Mouse (Mus musculus) CH12.LX (cell line): Measurements from ENCODE around the gene Klc1. TPM values are rescaled to one million over a fixed set of nuclear protein-coding genes. Genes with fewer than 3 reads are reported as not detected.
A peak's percentile ranks its signal among the peaks of the same experiment; 100 is the strongest.

Experiments used
- DNase-seq: peaks from one replicate; pipeline ENCODE4 v3.0.0-alpha.2; 2013; ENCODE audit errors: extremely low read depth
- H3K27ac ChIP-seq: 2 replicates; pipeline ENCODE4 v1.5.1; 2012; ENCODE audit warnings: low read depth, mild to moderate bottlenecking, control low read depth, moderate library complexity; ENCODE audit not compliant: insufficient read depth
- H3K27me3 ChIP-seq: replicated peaks from 2 replicates; pipeline ENCODE3; 2012; ENCODE audit warnings: inconsistent platforms
- H3K36me3 ChIP-seq, 2 experiments: replicated peaks in 1 of 2; 2 replicates each; pipeline versions ENCODE3 to v1.6.1; 2012; ENCODE audit warnings: inconsistent platforms in 1 of 2, low read length in 1 of 2, mild to moderate bottlenecking in 1 of 2, mixed read lengths in 1 of 2, moderate library complexity in 1 of 2; ENCODE audit not compliant: control insufficient read depth in 1 of 2, insufficient read depth in 1 of 2
- H3K4me1 ChIP-seq, 2 experiments: 2 replicates each; pipeline ENCODE4 v1.6.1; 2012; ENCODE audit warnings: inconsistent platforms in 1 of 2, moderate library complexity in 1 of 2; ENCODE audit not compliant: insufficient read depth in 2 of 2, control insufficient read depth in 1 of 2
- H3K4me2 ChIP-seq: 2 replicates; pipeline ENCODE4 v1.6.1; 2012; ENCODE audit warnings: low read depth, mild to moderate bottlenecking, control low read depth; ENCODE audit not compliant: poor library complexity, insufficient read depth, severe bottlenecking
- H3K4me3 ChIP-seq, 3 experiments: fragments of 150-350 bp in 1 of 3; sonication (generic) in 1 of 3; replicated peaks in 1 of 3; 2 replicates each; pipeline versions ENCODE3 to v1.5.1; 2011 to 2012; ENCODE audit warnings: low read depth in 2 of 3, low read length in 2 of 3, mild to moderate bottlenecking in 2 of 3, moderate library complexity in 2 of 3, control low read depth in 1 of 3, improper control_type of control experiment in 1 of 3, inconsistent platforms in 1 of 3, mixed read lengths in 1 of 3; ENCODE audit not compliant: poor library complexity in 1 of 3
- H3K79me2 ChIP-seq: replicated peaks from 2 replicates; pipeline ENCODE4 v1.6.1; 2012; ENCODE audit warnings: mild to moderate bottlenecking, moderate library complexity; ENCODE audit not compliant: control insufficient read depth, poor library complexity, insufficient read depth, severe bottlenecking; ENCODE audit errors: extremely low read depth
- H3K9ac ChIP-seq: 2 replicates; pipeline ENCODE4 v1.6.1; 2012; ENCODE audit warnings: low read depth, mild to moderate bottlenecking, control low read depth, moderate library complexity; ENCODE audit not compliant: insufficient read depth
- H3K9me3 ChIP-seq: replicated peaks from 2 replicates; pipeline ENCODE3; 2012; ENCODE audit warnings: low read length, inconsistent platforms, mixed read lengths
- CHD1 ChIP-seq: IDR thresholded peaks from 2 replicates; pipeline ENCODE4 v1.6.1; 2012; ENCODE audit warnings: low read depth, low read length, improper control_type of control experiment, inconsistent platforms
- ETS1 ChIP-seq: conservative IDR thresholded peaks from 2 replicates; pipeline ENCODE4 v1.6.1; 2012; ENCODE audit warnings: low read depth, mild to moderate bottlenecking, inconsistent platforms, low read length, improper control_type of control experiment, moderate library complexity
- GABPA ChIP-seq: IDR thresholded peaks from 2 replicates; pipeline ENCODE4 v1.6.1; 2012; ENCODE audit warnings: low read depth, low read length, improper control_type of control experiment, inconsistent platforms; ENCODE audit not compliant: insufficient replicate concordance
- HCFC1 ChIP-seq: IDR thresholded peaks from 2 replicates; pipeline ENCODE4 v1.6.1; 2012; ENCODE audit warnings: low read depth, mild to moderate bottlenecking, inconsistent platforms, low read length, improper control_type of control experiment
- IRF4 ChIP-seq: IDR thresholded peaks from 2 replicates; pipeline ENCODE4 v1.6.1; 2014; ENCODE audit warnings: low read depth, mild to moderate bottlenecking, inconsistent platforms, low read length, improper control_type of control experiment
- JUN ChIP-seq: IDR thresholded peaks from 2 replicates; pipeline ENCODE4 v1.6.1; 2011; ENCODE audit warnings: low read depth, mild to moderate bottlenecking, low read length, improper control_type of control experiment, moderate library complexity; ENCODE audit not compliant: insufficient read depth
- JUND ChIP-seq: conservative IDR thresholded peaks from 2 replicates; pipeline ENCODE4 v1.6.1; 2011; ENCODE audit warnings: low read depth, low read length, improper control_type of control experiment
- MAX ChIP-seq: IDR thresholded peaks from 2 replicates; pipeline ENCODE4 v1.6.1; 2011; ENCODE audit warnings: low read length, improper control_type of control experiment
- MAZ ChIP-seq: IDR thresholded peaks from 2 replicates; pipeline ENCODE4 v1.6.1; 2012; ENCODE audit warnings: low read depth, mild to moderate bottlenecking, inconsistent platforms, low read length, improper control_type of control experiment, moderate library complexity
- NRF1 ChIP-seq: IDR thresholded peaks from 2 replicates; pipeline ENCODE4 v1.6.1; 2014; ENCODE audit warnings: low read depth, mild to moderate bottlenecking, inconsistent platforms, low read length, improper control_type of control experiment, moderate library complexity
- POLR2AphosphoS2 ChIP-seq: IDR thresholded peaks from 2 replicates; pipeline ENCODE4 v1.6.1; 2011; ENCODE audit warnings: low read depth, low read length, improper control_type of control experiment
- SMC3 ChIP-seq: IDR thresholded peaks from 2 replicates; pipeline ENCODE4 v1.6.1; 2011; ENCODE audit warnings: low read depth, low read length, improper control_type of control experiment
- TCF12 ChIP-seq: IDR thresholded peaks from 2 replicates; pipeline ENCODE4 v1.6.1; 2014; ENCODE audit warnings: low read depth, mild to moderate bottlenecking, inconsistent platforms, low read length, improper control_type of control experiment
- USF1 ChIP-seq: IDR thresholded peaks from 2 replicates; pipeline ENCODE4 v1.6.1; 2014; ENCODE audit warnings: low read depth, mild to moderate bottlenecking, inconsistent platforms, low read length, improper control_type of control experiment
- USF2 ChIP-seq: conservative IDR thresholded peaks from 2 replicates; pipeline ENCODE4 v1.6.1; 2011; ENCODE audit warnings: low read depth, low read length, improper control_type of control experiment
- ZKSCAN1 ChIP-seq: IDR thresholded peaks from 2 replicates; pipeline ENCODE4 v1.6.1; 2012; ENCODE audit warnings: low read depth, inconsistent platforms, low read length, improper control_type of control experiment, borderline replicate concordance
- dilution Hi-C: fragments of 300-500 bp; cut with MboI; formaldehyde crosslinking; loops from 2 replicates; pipeline ENCODE4 v1.14.3; 2020; ENCODE audit warnings: low sequenced_read_pairs; ENCODE audit not compliant: extremely low pct_unique_long_range_greater_than_20kb, extremely low pct_ligation_motif_present
- in situ Hi-C: fragments of 300-500 bp; cut with MboI; formaldehyde crosslinking; loops from 3 replicates; pipeline ENCODE4 v1.14.3; 2019; ENCODE audit warnings: low sequenced_read_pairs, low pct_ligation_motif_present, low pct_unique_long_range_greater_than_20kb, mixed read lengths
- polyA plus RNA-seq: library from polyadenylated mRNA; unstranded; fragments of >175 nt; gene quantifications from 2 replicates; pipeline ENCODE4 v1.2.1, GENCODE M21; 2012; ENCODE audit warnings: low read depth; ENCODE audit not compliant: insufficient read length
- total RNA-seq, 2 experiments: library from RNA; depleted of rRNA; stranded (reverse); fragments of 300-350 nt in 1 of 2; fragments of >200 nt in 1 of 2; gene quantifications; 2 replicates each; pipeline ENCODE4 v1.2.3; 2012 to 2014

The Klc1 gene
- total and polyA plus RNA-seq, 3 experiments = 45.6 to 77.0 (median 55.1) TPM

DNA sequence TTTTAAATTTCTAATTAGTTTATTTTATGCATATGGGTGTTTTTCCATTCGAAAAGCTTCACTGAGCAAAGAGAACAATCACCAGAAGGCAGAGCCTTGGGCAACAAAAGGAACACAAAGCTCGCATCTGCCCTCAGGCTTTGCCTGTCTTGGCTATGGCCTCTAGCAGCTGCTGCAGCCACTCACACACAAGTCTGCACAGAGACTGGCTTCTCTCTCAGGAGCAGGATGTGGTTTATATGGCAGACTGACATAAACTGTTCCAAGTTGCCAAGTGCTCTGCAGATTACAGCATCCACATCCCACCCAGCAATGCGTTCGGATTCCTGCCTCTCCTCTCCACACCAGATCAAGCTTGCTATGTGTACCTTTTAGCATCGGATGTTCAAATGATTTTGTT, 93.1 kb downstream of the Klc1 start:
- H3K9me3 ChIP-seq = peaks cover 3% of the 10 kb centered on the region
- no peaks in the 10 kb centered on the region for H3K79me2 ChIP-seq
- H3K27ac ChIP-seq = no peak overlapping the region
- no peak overlapping the region for H3K4me2 ChIP-seq
- no peak overlapping the region for H3K4me3 ChIP-seq
- no peak overlapping the region for H3K9ac ChIP-seq
- H3K36me3 ChIP-seq = no peaks in the 10 kb centered on the region
- in situ Hi-C loops (loop anchor here (10.0 kb wide), 1 partner anchor 107 kb away; no protein-coding TSS in a partner anchor), dilution Hi-C loops (no loop called here)
- H3K4me1 ChIP-seq = peaks cover 3 to 21% of the 10 kb centered on the region in 2 experiments
- DNase-seq = no peak
- no peak for TF ChIP-seq CHD1
- TF ChIP-seq TCF12 = no peak
- TF ChIP-seq IRF4 = no peak
- TF ChIP-seq SMC3 = no peak
- no peak for TF ChIP-seq ZKSCAN1
- TF ChIP-seq MAX = no peak
- TF ChIP-seq USF1 = no peak
- TF ChIP-seq NRF1 = no peak
- TF ChIP-seq, all 38 proteins: peak for 0
- H3K27me3 ChIP-seq = no peaks in the 10 kb centered on the region

DNA sequence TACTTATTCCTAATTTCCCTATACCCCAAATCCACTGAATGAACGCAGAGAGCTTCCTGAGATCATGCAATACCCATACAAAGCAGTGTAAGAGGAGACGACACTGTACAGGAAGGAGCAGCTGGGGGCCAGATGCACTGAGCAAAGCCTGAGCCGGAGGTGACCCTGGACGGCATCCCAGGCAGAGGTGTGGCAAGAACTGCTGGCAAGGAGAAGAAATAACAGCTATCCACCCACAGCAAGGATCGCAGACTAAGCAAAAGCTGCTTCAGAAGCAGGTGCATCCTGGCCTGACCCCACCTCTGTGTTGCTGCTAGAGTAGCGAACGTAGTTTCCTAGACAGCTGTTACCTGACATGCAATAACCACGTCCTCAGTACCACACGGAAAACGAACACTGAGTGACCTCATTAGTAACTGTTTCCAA, 94.4 kb downstream of the Klc1 start:
- Histone ChIP-seq H3K4me1 (peaks cover 3 to 21% of the 10 kb centered on the region in 2 experiments), H3K27me3 (no peaks in the 10 kb centered on the region), H3K27ac (no peak overlapping the region), H3K9me3 (peaks cover 3% of the 10 kb centered on the region), H3K79me2 (no peaks in the 10 kb centered on the region), H3K4me2 (no peak overlapping the region), H3K9ac (no peak overlapping the region), H3K36me3 (no peaks in the 10 kb centered on the region), H3K4me3 (no peak overlapping the region)
- in situ Hi-C loops (loop anchor here (10.0 kb wide), 1 partner anchor 108 kb away; no protein-coding TSS in a partner anchor), dilution Hi-C loops (no loop called here)
- TF ChIP-seq ETS1 = peak; percentile 51
- TF ChIP-seq IRF4 = no peak
- peak; percentile 30; the same call in 1 of the 2 replicates for TF ChIP-seq TCF12
- no peak for TF ChIP-seq MAX
- TF ChIP-seq POLR2AphosphoS2 = no peak
- peak; percentile 27 for DNase-seq

DNA sequence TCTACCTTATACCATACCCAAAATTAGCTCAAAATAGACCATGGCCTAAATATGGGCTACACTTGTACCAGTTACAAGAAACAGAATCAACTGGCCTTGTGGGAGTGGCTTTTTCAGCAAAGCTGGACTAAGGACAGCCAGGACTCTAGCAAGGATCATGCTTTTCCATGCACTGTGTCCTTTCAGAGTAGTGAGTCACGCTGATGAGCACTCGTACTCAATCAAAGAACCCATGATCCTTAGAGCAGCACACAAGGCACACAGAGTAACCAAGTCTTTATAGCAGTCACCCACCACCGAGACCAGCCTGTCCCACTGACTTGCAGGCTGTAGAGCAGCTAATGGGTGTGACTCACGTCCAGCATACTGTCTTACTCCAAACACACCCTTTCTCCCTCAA, 94.9 kb downstream of the Klc1 start:
- Histone ChIP-seq H3K79me2 (no peaks in the 10 kb centered on the region), H3K27ac (no peak overlapping the region), H3K9ac (no peak overlapping the region), H3K27me3 (no peaks in the 10 kb centered on the region), H3K4me3 (no peak overlapping the region), H3K9me3 (peaks cover 3% of the 10 kb centered on the region), H3K4me1 (peaks cover 3 to 21% of the 10 kb centered on the region in 2 experiments), H3K36me3 (no peaks in the 10 kb centered on the region), H3K4me2 (no peak overlapping the region)
- no peak for DNase-seq
- TF ChIP-seq MAZ (no peak), JUN (no peak), GABPA (no peak), HCFC1 (no peak), USF2 (no peak), JUND (no peak), IRF4 (no peak)
- dilution Hi-C loops (no loop called here), in situ Hi-C loops (loop anchor here (10.0 kb wide), 1 partner anchor 109 kb away; no protein-coding TSS in a partner anchor)
